Mouse (Mus musculus) kidney, embryonic 15.5 days (tissue): ENCODE measurements around the gene Rab11a. TPM values are rescaled to one million over a fixed set of nuclear protein-coding genes. Genes with fewer than 3 reads are reported as not detected.

Source experiments
- ATAC-seq: fragments of 200-750 bp; cut with Nextera tagmentation; replicated peaks from 2 replicates; pipeline ENCODE4 v1.8.0; 2017; ENCODE audit warnings: moderate TSS enrichment; ENCODE audit not compliant: low FRiP score
- H3K27ac ChIP-seq: fragments of 300-500 bp; sonication (generic); 2 replicates; pipeline ENCODE4 v1.5.1; 2015; ENCODE audit warnings: mild to moderate bottlenecking, inconsistent platforms
- H3K27me3 ChIP-seq: fragments of 300-500 bp; sonication (generic); 2 replicates; pipeline ENCODE4 v1.6.1; 2015; ENCODE audit warnings: inconsistent platforms
- H3K36me3 ChIP-seq: fragments of 300-500 bp; sonication (generic); 2 replicates; pipeline ENCODE4 v1.6.1; 2015; ENCODE audit warnings: inconsistent platforms
- H3K4me1 ChIP-seq: fragments of 300-500 bp; sonication (generic); 2 replicates; pipeline ENCODE4 v1.6.1; 2015; ENCODE audit warnings: inconsistent platforms
- H3K4me2 ChIP-seq: fragments of 300-500 bp; sonication (generic); 2 replicates; pipeline ENCODE4 v1.6.1; 2015; ENCODE audit warnings: moderate library complexity, mild to moderate bottlenecking, inconsistent platforms
- H3K4me3 ChIP-seq: fragments of 300-500 bp; sonication (generic); replicated peaks from 2 replicates; pipeline ENCODE4 v1.5.1; 2015; ENCODE audit warnings: mild to moderate bottlenecking, inconsistent platforms
- H3K9ac ChIP-seq: fragments of 300-500 bp; sonication (generic); 2 replicates; pipeline ENCODE4 v1.6.1; 2015; ENCODE audit warnings: mild to moderate bottlenecking, inconsistent platforms
- H3K9me3 ChIP-seq: fragments of 300-500 bp; sonication (generic); replicated peaks from 2 replicates; pipeline ENCODE4 v1.6.1; 2016; ENCODE audit warnings: inconsistent platforms
- WGBS: fragments of 180-500 bp; shearing (Covaris S2); methylation state at CpG from one replicate; pipeline ENCODE4 v1.1.7; 2015; ENCODE audit warnings: mixed read lengths; 5-methylcytosine and 5-hydroxymethylcytosine counted together
- polyA plus RNA-seq: library from polyadenylated mRNA; unstranded; fragments of >200 nt; fragmentation: Nextera tagmentation; extraction: Ambion mirVana; gene quantifications from 2 replicates; pipeline ENCODE4 v1.2.1, GENCODE M21; 2015

The Rab11a gene
- polyA plus RNA-seq, result 550 and 571 TPM in 2 replicates

DNA sequence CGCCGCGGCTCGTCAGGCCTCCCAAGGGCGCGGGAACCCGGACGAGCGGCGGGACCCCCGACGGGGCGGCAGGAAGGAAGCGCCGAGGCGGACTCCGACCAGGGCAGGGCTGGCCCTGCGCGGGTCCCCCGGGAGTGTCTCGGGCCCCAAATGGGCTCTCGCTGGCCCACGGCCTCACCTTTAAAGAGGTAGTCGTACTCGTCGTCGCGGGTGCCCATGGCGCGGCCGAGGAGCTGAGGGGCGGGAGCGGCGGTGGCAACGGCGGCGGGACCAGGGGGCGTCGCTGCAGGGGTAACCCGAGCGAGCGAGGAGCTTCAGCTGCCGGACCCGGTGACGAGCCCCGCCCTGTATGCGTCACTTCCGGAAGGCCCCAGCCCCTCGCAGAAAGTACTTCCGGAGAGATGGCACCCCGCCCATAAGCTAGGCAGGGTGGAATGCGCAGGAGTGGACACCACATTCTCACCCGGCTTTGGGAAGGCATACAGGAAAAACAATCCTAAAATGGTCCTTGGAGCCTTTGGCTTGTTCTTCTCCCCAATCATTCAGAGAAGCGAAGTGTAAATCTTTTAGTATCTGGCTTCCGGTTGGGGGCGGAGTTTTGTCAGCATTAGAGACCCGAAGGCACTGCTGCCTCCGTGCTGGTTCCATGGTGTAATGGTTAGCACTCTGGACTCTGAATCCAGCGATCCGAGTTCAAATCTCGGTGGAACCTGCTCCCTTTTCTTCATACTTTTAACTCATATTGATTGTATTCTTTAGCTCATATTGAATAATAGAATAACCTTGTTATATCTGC is at the start of gene Rab11a:
Gene Rab11a, minus strand, starts transcription at position 353 of the 796 bp plus-strand sequence.
- Histone ChIP-seq H3K27ac (peak within 1 kb of the TSS; percentile 96), H3K27me3 (no peaks in the 10 kb centered on the region), H3K9ac (peak within 1 kb of the TSS; percentile 89), H3K4me1 (peaks cover 13% of the 10 kb centered on the region), H3K9me3 (no peaks in the 10 kb centered on the region), H3K36me3 (no peaks in the 10 kb centered on the region), H3K4me3 (peak within 1 kb of the TSS; percentile 75), H3K4me2 (peak within 1 kb of the TSS; percentile 71)
- WGBS, result under 1% methylated on average over 61 of the region's 61 CpGs
- peak; percentile 97 for ATAC-seq

DNA sequence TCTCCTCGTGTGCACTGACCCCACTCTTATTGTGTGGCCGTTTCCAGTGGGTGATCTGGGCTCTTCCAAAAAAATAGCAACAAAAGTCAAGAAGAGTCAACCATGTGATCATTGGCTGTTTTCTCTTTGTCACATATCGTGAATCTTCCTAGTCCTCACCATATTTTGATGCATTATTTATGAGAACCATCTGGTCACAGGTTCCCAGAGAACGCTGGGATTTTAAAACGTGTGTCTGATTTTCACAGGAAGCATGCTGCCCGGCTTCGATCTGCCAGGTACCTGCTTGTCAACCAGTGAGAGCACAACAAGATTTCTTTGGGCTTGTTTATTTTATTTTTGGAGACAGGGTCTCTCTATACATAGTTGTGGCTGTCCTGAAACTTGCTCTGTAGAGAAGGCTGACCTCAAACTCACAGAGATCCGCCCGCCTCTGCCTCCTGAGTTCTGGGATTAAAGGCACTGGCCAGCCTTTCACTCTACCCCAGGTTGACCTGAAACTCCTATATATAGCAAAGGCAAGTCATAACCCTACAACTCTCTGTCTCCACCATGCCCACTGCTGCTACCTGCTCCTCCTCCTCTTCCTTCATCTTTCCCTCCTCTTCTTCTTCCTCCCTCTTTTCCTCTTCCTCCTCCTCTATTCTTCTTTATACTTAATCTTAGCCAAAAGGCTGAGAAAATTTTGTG is 48.8 kb upstream of the Rab11a start:
- WGBS, result 78% methylated on average over 8 of the region's 9 CpGs
- H3K4me2 ChIP-seq, result no peak overlapping the region
- no peak for ATAC-seq

DNA sequence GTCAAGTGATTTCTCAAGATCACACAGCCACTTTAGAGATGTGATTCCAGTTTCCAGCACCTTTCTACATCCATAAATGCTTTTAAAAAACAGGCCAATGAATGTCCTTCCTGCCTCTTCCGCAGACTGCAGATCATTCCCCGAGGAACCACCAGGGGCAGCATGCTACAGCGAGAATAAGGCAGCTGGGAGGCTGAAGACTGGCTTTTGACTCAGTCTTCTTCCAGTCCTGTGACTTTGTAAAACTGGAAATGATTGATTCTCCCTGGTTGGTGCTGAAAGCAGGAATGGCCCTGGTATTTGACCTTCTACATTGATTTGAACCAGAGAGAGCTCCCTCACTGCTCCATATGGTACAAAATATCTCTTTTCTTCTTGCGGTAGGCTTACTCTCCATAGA is 47.3 kb upstream of the Rab11a start:
- Histone ChIP-seq H3K9ac (no peak overlapping the region), H3K4me2 (no peak overlapping the region), H3K4me3 (no peak overlapping the region), H3K9me3 (no peaks in the 10 kb centered on the region), H3K4me1 (no peaks in the 10 kb centered on the region), H3K27me3 (0 out of 2 replicates have a peak, but pooled peaks cover 2% of the 10 kb centered on the region), H3K36me3 (no peaks in the 10 kb centered on the region), H3K27ac (no peak overlapping the region)
- WGBS, result 32% methylated on average over 4 of the region's 4 CpGs
- no peak for ATAC-seq

More for the DNA sequence above, 48.8 kb upstream of the Rab11a start:
- Histone ChIP-seq H3K4me1 (no peaks in the 10 kb centered on the region), H3K4me3 (no peak overlapping the region), H3K27ac (no peak overlapping the region), H3K36me3 (no peaks in the 10 kb centered on the region), H3K9ac (no peak overlapping the region), H3K27me3 (no peaks in the 10 kb centered on the region), H3K9me3 (no peaks in the 10 kb centered on the region)

DNA sequence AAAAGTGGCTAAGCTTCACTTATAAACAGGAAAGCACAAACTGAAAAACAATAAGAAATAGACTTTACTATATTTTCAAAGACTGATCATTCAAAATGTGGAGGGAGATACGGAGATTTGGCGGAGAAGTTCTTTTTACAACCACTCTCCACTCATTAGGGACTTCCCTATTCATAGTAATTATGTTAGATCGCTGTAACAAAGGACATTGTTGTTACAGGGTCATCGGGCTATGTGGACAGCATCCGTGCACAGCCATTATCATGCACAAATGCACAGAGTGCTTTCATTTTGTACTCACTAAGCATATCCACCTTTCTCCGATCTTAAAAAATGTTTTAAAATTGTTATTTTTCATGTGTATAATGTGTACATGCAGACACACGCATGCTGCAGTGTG is 46.0 kb upstream of the Rab11a start:
- Histone ChIP-seq H3K4me3 (no peak overlapping the region), H3K4me1 (no peaks in the 10 kb centered on the region), H3K27me3 (0 out of 2 replicates have a peak, but pooled peaks cover 3% of the 10 kb centered on the region), H3K4me2 (no peak overlapping the region), H3K9ac (no peak overlapping the region), H3K36me3 (no peaks in the 10 kb centered on the region), H3K27ac (no peak overlapping the region), H3K9me3 (no peaks in the 10 kb centered on the region)
- WGBS, result 79% methylated on average over 7 of the region's 7 CpGs
- no peak for ATAC-seq

DNA sequence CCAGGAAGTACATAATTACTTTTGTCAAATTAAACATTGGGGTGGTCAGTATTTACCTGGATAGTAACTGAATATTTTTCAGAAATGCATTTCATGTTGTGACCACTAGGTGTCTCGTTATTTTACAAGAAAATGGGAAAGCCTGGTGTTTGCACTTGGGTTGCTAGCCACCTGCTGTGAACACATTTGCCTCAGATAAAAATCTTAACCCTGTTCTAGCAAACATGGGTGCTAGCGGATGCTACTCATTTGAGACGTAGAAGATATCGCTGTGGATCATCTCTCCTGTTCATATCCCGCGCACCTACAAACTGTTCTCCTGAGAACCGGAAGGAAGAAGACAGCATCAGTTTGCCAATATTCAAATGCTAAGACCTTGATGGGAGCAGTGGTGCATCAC is 42.1 kb upstream of the Rab11a start:
- no peak overlapping the region for H3K27ac ChIP-seq
- 0 out of 2 replicates have a peak, but pooled peaks cover 3% of the 10 kb centered on the region for H3K27me3 ChIP-seq
- 41% methylated on average over 7 of the region's 7 CpGs for WGBS

DNA sequence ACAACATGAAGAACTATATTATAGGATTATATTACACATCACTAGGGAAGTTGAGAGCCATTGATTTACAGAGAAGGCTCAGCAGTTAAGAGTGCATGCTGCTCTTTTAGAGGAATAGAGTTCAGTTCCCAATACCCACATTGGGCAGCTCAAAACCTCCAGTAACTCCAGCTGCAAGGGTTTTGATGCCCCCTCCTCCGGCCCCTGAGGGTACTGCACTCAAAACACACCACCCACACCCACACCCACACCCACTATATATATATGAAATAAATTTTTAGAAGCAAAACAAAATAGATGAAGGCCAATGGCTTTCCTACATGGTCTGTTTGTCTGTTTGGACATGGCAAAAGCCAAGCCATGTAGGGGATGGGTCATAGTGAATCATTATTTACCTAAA is 40.6 kb upstream of the Rab11a start:
- no peak overlapping the region for H3K4me2 ChIP-seq
- 0 out of 2 replicates have a peak, but pooled peaks cover 3% of the 10 kb centered on the region for H3K27me3 ChIP-seq
- H3K9ac ChIP-seq, result no peak overlapping the region
- H3K36me3 ChIP-seq, result no peaks in the 10 kb centered on the region
- 89% methylated on average over 1 of the region's 1 CpGs for WGBS
- H3K4me1 ChIP-seq, result peaks cover 3% of the 10 kb centered on the region; the same call in 1 of the 2 replicates
- H3K9me3 ChIP-seq, result no peaks in the 10 kb centered on the region
- no peak overlapping the region for H3K4me3 ChIP-seq
- no peak overlapping the region for H3K27ac ChIP-seq
- ATAC-seq, result no peak

More for the DNA sequence above, 42.1 kb upstream of the Rab11a start:
- H3K9me3 ChIP-seq, result no peaks in the 10 kb centered on the region
- no peak overlapping the region for H3K4me3 ChIP-seq
- no peak overlapping the region for H3K4me2 ChIP-seq
- H3K9ac ChIP-seq, result no peak overlapping the region
- no peaks in the 10 kb centered on the region for H3K36me3 ChIP-seq
- H3K4me1 ChIP-seq, result no peaks in the 10 kb centered on the region; the same call in 1 of the 2 replicates
- ATAC-seq, result no peak

DNA sequence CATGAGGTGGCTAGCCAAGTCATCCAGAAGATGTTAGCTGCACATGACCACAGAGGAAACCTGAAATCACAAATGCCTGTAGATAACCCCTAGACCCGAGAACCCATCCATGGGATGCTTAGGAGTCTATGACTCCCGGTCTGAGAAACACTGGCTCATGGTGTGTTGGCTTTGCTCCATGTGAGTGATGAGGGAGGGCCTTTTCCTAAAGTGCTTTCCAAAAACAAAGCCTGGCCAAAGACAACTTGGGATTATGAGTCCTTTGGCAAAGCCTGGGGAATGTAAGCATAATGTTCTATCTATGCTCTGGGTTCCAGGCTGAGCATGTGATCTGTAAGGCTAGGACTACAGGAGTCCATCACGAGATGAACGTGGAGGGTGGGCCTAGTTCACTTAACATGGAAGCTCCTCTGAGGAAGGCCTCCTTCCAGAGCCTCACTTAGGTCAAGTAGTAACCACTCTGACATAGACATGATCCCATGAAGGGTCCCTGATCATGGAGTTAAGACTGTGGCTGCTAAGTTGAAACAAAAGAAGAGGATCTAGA is 40.0 kb upstream of the Rab11a start:
- Histone ChIP-seq H3K4me1 (peaks cover 3% of the 10 kb centered on the region; the same call in 1 of the 2 replicates), H3K36me3 (no peaks in the 10 kb centered on the region), H3K4me3 (no peak overlapping the region), H3K9ac (no peak overlapping the region), H3K27ac (no peak overlapping the region), H3K9me3 (no peaks in the 10 kb centered on the region), H3K27me3 (0 out of 2 replicates have a peak, but pooled peaks cover 3% of the 10 kb centered on the region), H3K4me2 (no peak overlapping the region)
- 85% methylated on average over 4 of the region's 4 CpGs for WGBS
- ATAC-seq, result no peak

DNA sequence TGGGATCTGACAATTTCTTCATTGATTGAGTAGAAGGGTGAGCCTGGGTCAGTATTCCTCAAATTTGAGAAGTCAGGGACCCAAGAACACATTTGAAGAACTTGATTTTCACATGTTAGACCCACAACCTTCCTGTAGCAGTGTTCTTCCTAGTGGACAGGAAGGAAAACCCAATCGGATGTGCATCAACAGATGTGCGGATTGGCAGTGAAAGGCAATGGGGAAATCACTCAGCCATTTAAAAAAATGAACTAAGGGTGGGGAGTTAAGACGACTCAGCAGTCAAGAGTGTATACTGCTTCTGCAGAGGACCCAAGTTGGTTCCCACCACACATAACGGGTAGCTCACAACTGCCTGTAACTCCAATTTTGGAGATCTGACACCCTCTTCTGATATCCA is 37.9 kb upstream of the Rab11a start:
- Histone ChIP-seq H3K27me3 (0 out of 2 replicates have a peak, but pooled peaks cover 3% of the 10 kb centered on the region), H3K4me2 (no peak overlapping the region), H3K9ac (no peak overlapping the region), H3K9me3 (no peaks in the 10 kb centered on the region), H3K27ac (no peak overlapping the region), H3K4me3 (no peak overlapping the region), H3K36me3 (no peaks in the 10 kb centered on the region), H3K4me1 (peaks cover 3% of the 10 kb centered on the region; the same call in 1 of the 2 replicates)
- 73% methylated on average over 4 of the region's 4 CpGs for WGBS
- no peak for ATAC-seq

DNA sequence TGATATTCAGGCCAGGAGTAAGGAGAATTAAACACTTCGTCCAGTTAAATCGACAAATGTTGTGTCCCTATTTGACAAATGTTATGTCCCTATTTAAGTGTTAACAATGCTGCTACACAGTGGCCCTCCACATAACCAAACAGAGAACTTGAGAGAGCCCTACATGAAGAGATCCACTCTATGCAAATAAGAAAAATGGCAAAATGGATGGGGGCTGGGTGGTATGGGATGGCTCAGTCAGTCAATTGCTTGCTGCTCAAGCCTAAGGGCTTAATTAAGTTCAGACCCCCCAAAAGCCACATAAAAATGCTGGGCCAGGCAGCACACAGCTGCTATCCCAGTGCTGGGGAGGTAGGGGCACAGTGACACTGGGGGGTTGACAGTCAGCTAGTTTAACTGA is 37.3 kb upstream of the Rab11a start:
- Histone ChIP-seq H3K4me2 (no peak overlapping the region), H3K9ac (no peak overlapping the region), H3K36me3 (no peaks in the 10 kb centered on the region), H3K9me3 (no peaks in the 10 kb centered on the region), H3K27me3 (0 out of 2 replicates have a peak, but pooled peaks cover under 1% of the 10 kb centered on the region), H3K4me3 (no peak overlapping the region), H3K27ac (no peak overlapping the region), H3K4me1 (peaks cover 3% of the 10 kb centered on the region; the same call in 1 of the 2 replicates)
- WGBS, result 91% methylated on average over 2 of the region's 2 CpGs
- ATAC-seq, result no peak

DNA sequence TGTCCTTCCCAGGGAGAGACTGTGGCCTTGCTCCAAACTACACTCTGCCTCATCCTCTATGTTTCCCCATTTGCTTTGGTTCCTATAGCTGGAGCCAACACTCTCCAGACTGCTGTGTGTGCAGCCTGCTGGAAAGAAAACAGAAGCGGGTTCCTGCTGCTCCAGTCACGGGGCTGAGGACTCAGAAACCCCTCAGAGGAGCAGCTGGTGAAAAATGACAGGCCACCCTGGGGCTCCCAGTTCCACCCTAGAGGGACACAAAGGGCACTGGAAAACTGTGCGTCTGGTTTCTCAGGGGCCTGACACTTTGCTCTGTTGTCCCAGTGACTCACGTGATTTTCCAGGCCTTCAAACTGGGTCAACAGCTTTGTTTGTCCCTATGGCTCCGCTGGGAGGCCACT is 36.9 kb upstream of the Rab11a start:
- Histone ChIP-seq H3K4me2 (no peak overlapping the region), H3K4me1 (peaks cover 3% of the 10 kb centered on the region; the same call in 1 of the 2 replicates), H3K36me3 (no peaks in the 10 kb centered on the region), H3K9me3 (no peaks in the 10 kb centered on the region), H3K9ac (no peak overlapping the region), H3K4me3 (no peak overlapping the region), H3K27ac (no peak overlapping the region), H3K27me3 (no peaks in the 10 kb centered on the region)
- ATAC-seq, result no peak
- WGBS, result 35% methylated on average over 5 of the region's 5 CpGs

DNA sequence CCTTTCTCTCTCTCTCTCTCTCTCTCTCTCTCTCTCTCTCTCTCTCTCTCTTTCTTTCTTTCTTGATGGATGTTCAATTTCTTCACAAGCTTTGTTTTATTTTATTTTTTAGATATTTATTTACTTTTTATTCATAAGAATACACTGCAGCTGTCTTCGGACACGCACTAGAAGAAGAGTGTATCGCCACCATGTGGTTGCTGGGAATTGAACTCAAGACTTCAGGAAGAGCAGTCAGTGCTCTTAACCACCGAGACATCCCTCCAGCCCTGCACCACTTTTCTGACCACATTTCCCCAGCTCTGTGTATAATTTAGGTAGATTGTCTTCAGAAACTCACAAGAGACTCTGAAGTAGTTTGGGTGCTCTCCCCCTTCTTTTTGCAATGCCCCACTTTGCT is 36.4 kb upstream of the Rab11a start:
- Histone ChIP-seq H3K9me3 (no peaks in the 10 kb centered on the region), H3K36me3 (no peaks in the 10 kb centered on the region), H3K4me2 (no peak overlapping the region), H3K27me3 (no peaks in the 10 kb centered on the region), H3K27ac (no peak overlapping the region), H3K4me1 (peaks cover 3% of the 10 kb centered on the region; the same call in 1 of the 2 replicates), H3K4me3 (no peak overlapping the region), H3K9ac (no peak overlapping the region)
- no peak for ATAC-seq
- 67% methylated on average over 4 of the region's 4 CpGs for WGBS

DNA sequence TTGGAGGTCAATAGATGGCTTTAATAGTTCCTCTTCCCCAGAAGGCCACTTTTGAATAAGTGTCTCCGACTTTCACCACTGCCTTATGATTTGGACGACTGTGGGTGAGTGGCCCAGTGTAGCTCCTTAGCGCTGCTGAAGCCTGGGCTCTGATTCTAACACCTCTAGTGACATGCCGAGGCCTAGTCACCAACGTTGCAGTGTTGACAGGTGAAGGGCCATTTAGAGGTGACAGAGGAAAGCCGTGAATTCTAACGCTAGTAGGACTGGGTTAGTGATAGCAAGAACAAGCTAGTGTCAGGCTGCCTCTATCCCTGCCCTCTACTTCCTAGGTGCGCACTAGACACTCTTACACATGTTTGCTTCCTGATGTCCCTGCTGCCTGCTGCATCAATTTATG is 35.7 kb upstream of the Rab11a start:
- Histone ChIP-seq H3K4me3 (no peak overlapping the region), H3K4me2 (no peak overlapping the region), H3K27ac (no peak overlapping the region), H3K36me3 (no peaks in the 10 kb centered on the region), H3K27me3 (no peaks in the 10 kb centered on the region), H3K9ac (no peak overlapping the region), H3K4me1 (peaks cover 3% of the 10 kb centered on the region; the same call in 1 of the 2 replicates), H3K9me3 (no peaks in the 10 kb centered on the region)
- whole genome bisulfite sequencing, result 56% methylated on average over 8 of the region's 8 CpGs
- no peak for ATAC-seq
